Mouse (Mus musculus) cerebellum, adult 2 months (tissue): ENCODE measurements around the gene Nkain2.

Experiments
- CTCF ChIP-seq: fragments of 200-500 bp; IDR thresholded peaks from 2 replicates; pipeline ENCODE4 v1.5.1; 2011; ENCODE audit warnings: low read depth, mild to moderate bottlenecking, control low read depth, low read length, moderate library complexity, borderline replicate concordance; ENCODE audit not compliant: insufficient read depth
- POLR2A ChIP-seq: fragments of 200-500 bp; IDR thresholded peaks from 2 replicates; pipeline ENCODE4 v1.6.1; 2011; ENCODE audit warnings: low read length, control low read depth, borderline replicate concordance; ENCODE audit not compliant: insufficient read depth

GRCm38 (mm10) chr10:31868275-31868674 lies 1022.0 kb downstream of the Nkain2 start:
- TF ChIP-seq CTCF (no peak), POLR2A (no peak)
